Comparison of ENCODE assay signal across 8 mouse cellular contexts in the genomic region with DNA sequence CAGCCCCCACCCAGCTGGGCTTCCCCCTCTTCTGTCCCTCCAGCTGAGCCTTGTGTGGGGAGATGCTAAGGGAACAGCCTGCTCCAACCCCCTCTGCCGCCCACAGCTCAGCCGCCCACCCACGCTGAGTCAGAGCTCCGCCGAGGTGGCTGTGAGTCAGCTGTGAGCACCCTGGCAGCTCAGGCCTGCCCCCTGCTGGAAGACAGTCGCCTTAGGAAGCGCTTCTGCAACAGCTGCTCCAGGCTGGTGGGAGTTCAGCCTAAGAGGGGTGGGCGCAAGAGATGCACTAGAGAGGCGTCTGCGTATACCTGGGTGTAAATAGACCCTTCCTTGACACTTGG. TPM values are rescaled to one million over a fixed set of nuclear protein-coding genes. Genes with fewer than 3 reads are reported as not detected.
A peak's percentile ranks its signal among the peaks of the same experiment; 100 is the strongest.
DNase-seq lines count a peak whose midpoint lies in the region; ATAC-seq lines count a peak whose summit lies in the region.

No protein-coding gene starts in this region.

- no peak overlapping the region for H3K4me3 ChIP-seq in hindbrain, embryonic 16.5 days (ENCODE audit: low read length)

- no peaks in the 10 kb centered on the region for H3K27me3 ChIP-seq in hindbrain, embryonic 16.5 days (replicated peaks; ENCODE audit: control insufficient read depth, insufficient read depth, low read length)

- H3K4me1 ChIP-seq in hindbrain, embryonic 16.5 days (ENCODE audit: control insufficient read depth, insufficient read depth, low read depth, low read length), result peaks cover 20% of the 10 kb centered on the region

- DNase-seq in R1 (ENCODE audit: low read depth, low spot score), result peak; percentile 78
- peak; percentile 84 to 86 for DNase-seq in cerebellum, postnatal 36 days
- DNase-seq in gastrocnemius, adult 18-20 months (ENCODE audit: low spot score), result peak; percentile 92
- DNase-seq in left cerebral cortex, adult 18-20 months (ENCODE audit: low spot score in 2 of 2), result peak; percentile 97 to 99
- peak; percentile 94 to 95 for DNase-seq in right cerebral cortex, postnatal 10 days (ENCODE audit: low spot score in 2 of 2)
- DNase-seq in urinary bladder, postnatal 14 days (ENCODE audit: low spot score), result peak; percentile 95

- H3K36me3 ChIP-seq in hindbrain, embryonic 16.5 days (ENCODE audit: control insufficient read depth, insufficient read depth, low read length), result no peaks in the 10 kb centered on the region; the same call in 1 of the 2 replicates

- no peaks in the 10 kb centered on the region for H3K9me3 ChIP-seq in hindbrain, embryonic 16.5 days (ENCODE audit: control insufficient read depth, low read length)

- H3K27ac ChIP-seq in hindbrain, embryonic 16.5 days (ENCODE audit: low read depth, low read length), result no peak overlapping the region

- WGBS in hindbrain, embryonic 16.5 days, result 15% methylated on average over 10 of the region's 10 CpGs

- ATAC-seq in hindbrain, embryonic 16.5 days, result peak; percentile 81
- ATAC-seq in megakaryocyte progenitor cell, adult 5-6 weeks (replicated peaks; ENCODE audit: poor library complexity), result peak; percentile 90

- H3K4me2 ChIP-seq in hindbrain, embryonic 16.5 days (ENCODE audit: low read length), result no peak overlapping the region

- peak overlapping the region; percentile 11 for H3K9ac ChIP-seq in hindbrain, embryonic 16.5 days (ENCODE audit: low read depth, low read length)

RNA-seq across cellular contexts. Expression of gene Baiap2, which starts 48.7 kb away (rescaled TPM):
- total RNA-seq in gastrocnemius, adult 18-20 months (2021), result 1 to 10 TPM; 1.1 to 1.9 TPM
- polyA plus RNA-seq in hindbrain, embryonic 16.5 days (2015; fragmentation: Nextera tagmentation; extraction: Ambion mirVana), result 22.8 and 23.9 TPM in 2 replicates
- total RNA-seq in left cerebral cortex, adult 18-20 months (2021), result 100 to 1,000 TPM; 220 to 272 TPM
- total RNA-seq in megakaryocyte progenitor cell, adult 5-6 weeks (2015), result 4.4 and 4.8 TPM in 2 replicates
- 5.5 and 6.8 TPM in 2 replicates for total RNA-seq in megakaryocyte progenitor cell, adult 5-6 weeks (2017)

RNA-seq across cellular contexts. Expression of gene Aatk, which starts 55.7 kb away (rescaled TPM):
- 1 to 10 TPM; 3.2 to 3.6 TPM for total RNA-seq in gastrocnemius, adult 18-20 months (2021)
- 35.6 and 46.6 TPM in 2 replicates for polyA plus RNA-seq in hindbrain, embryonic 16.5 days (2015; fragmentation: Nextera tagmentation; extraction: Ambion mirVana)
- 100 to 1,000 TPM; 185 to 187 TPM for total RNA-seq in left cerebral cortex, adult 18-20 months (2021)
- 4.7 and 6.3 TPM in 2 replicates for total RNA-seq in megakaryocyte progenitor cell, adult 5-6 weeks (2015)
- 5.6 and 6.3 TPM in 2 replicates for total RNA-seq in megakaryocyte progenitor cell, adult 5-6 weeks (2017)

Comparison
In these comparisons a context has a peak if more than half of its experiments do, and no peak if none do; other contexts are left out.
1. RNA of gene Baiap2, which starts 48.7 kb away (total RNA-seq): 220 to 272 TPM in left cerebral cortex, adult 18-20 months; 4.4 to 6.8 TPM in megakaryocyte progenitor cell, adult 5-6 weeks and 1.1 to 1.9 TPM in gastrocnemius, adult 18-20 months; every median in the first group is over 10 times any median in the second.
2. RNA of gene Aatk, which starts 55.7 kb away (total RNA-seq): 185 to 187 TPM in left cerebral cortex, adult 18-20 months; 4.7 to 6.3 TPM in megakaryocyte progenitor cell, adult 5-6 weeks and 3.2 to 3.6 TPM in gastrocnemius, adult 18-20 months; every median in the first group is over 10 times any median in the second.
3. Peak in every context shown above with its lines, with median percentiles within 50 percentile points of each other: DNase-seq.